11 mouse cellular contexts compared by ENCODE assay signal in genomic region chr2:163194543-163194942, GRCm38 (mm10). TPM values are rescaled to one million over a fixed set of nuclear protein-coding genes. Genes with fewer than 3 reads are reported as not detected.
A peak's percentile ranks its signal among the peaks of the same experiment; 100 is the strongest.
DNase-seq lines count a peak whose midpoint lies in the region; ATAC-seq and TF ChIP-seq lines count a peak whose summit lies in the region.
"Had no signal": no experiment of that assay in that cellular context is flagged by ENCODE, and none has a peak within 500 bp of the region (broad histone marks: within the 10 kb centered on the region; RNA-seq: fewer than 3 reads in every experiment).

No protein-coding gene starts in this region.

- peaks cover 20% of the 10 kb centered on the region; the same call in 1 of the 2 replicates for H3K27me3 ChIP-seq in midbrain, embryonic 12.5 days
- no peaks in the 10 kb centered on the region for H3K27me3 ChIP-seq in midbrain, embryonic 15.5 days (replicated peaks)
- H3K27me3 ChIP-seq in embryonic facial prominence, embryonic 11.5 days (ENCODE audit: control insufficient read depth, insufficient read depth, low read length) = no peaks in the 10 kb centered on the region
- H3K27me3 ChIP-seq: heart, embryonic 13.5 days had no signal

- DNase-seq in heart, postnatal 4 days = peak; percentile 27
- DNase-seq in heart, postnatal 25 days (ENCODE audit: low spot score) = no peak
- no peak for DNase-seq in embryonic facial prominence, embryonic 11.5 days (ENCODE audit: low spot score)
- DNase-seq in kidney, postnatal 4 days = peak; percentile 41 to 58
- DNase-seq in thymus, adult 18-20 months = no peak
- DNase-seq in gastrocnemius, adult 2 months = no peak
- DNase-seq: thymus, postnatal 36 days had no signal

- peaks cover 47% of the 10 kb centered on the region for H3K4me1 ChIP-seq in midbrain, embryonic 12.5 days
- H3K4me1 ChIP-seq in midbrain, embryonic 15.5 days = peaks cover 31% of the 10 kb centered on the region
- H3K4me1 ChIP-seq in embryonic facial prominence, embryonic 11.5 days (ENCODE audit: control insufficient read depth, insufficient read depth, low read length) = no peaks in the 10 kb centered on the region

- no peak overlapping the region for H3K4me2 ChIP-seq in midbrain, embryonic 12.5 days (replicated peaks)
- no peak overlapping the region for H3K4me2 ChIP-seq in midbrain, embryonic 15.5 days
- H3K4me2 ChIP-seq in embryonic facial prominence, embryonic 11.5 days (ENCODE audit: low read depth, low read length) = no peak overlapping the region; the same call in 1 of the 2 replicates
- H3K4me2 ChIP-seq: heart, embryonic 13.5 days had no signal

- no peaks in the 10 kb centered on the region for H3K36me3 ChIP-seq in midbrain, embryonic 12.5 days
- no peaks in the 10 kb centered on the region for H3K36me3 ChIP-seq in midbrain, embryonic 15.5 days (replicated peaks)
- H3K36me3 ChIP-seq in embryonic facial prominence, embryonic 11.5 days (replicated peaks; ENCODE audit: control insufficient read depth, insufficient read depth, low read depth, low read length) = no peaks in the 10 kb centered on the region
- H3K36me3 ChIP-seq: heart, embryonic 13.5 days had no signal

- intact Hi-C loops in heart, postnatal 25 days (cut with DNase I) = no loop called here
- intact Hi-C loops in gastrocnemius, adult 2 months (cut with DNase I) = no loop called here

- no peak overlapping the region for H3K9ac ChIP-seq in midbrain, embryonic 12.5 days (replicated peaks)
- no peak overlapping the region for H3K9ac ChIP-seq in midbrain, embryonic 15.5 days
- H3K9ac ChIP-seq in embryonic facial prominence, embryonic 11.5 days (replicated peaks; ENCODE audit: low read length) = no peak overlapping the region
- H3K9ac ChIP-seq: heart, embryonic 13.5 days had no signal

- WGBS in midbrain, embryonic 12.5 days = 62% methylated on average over 5 of the region's 5 CpGs
- WGBS in midbrain, embryonic 15.5 days = 49% methylated on average over 5 of the region's 5 CpGs
- 62% methylated on average over 5 of the region's 5 CpGs for WGBS in embryonic facial prominence, embryonic 11.5 days

- no peak for ATAC-seq in midbrain, embryonic 12.5 days (ENCODE audit: low FRiP score, low read depth)
- no peak for ATAC-seq in midbrain, embryonic 15.5 days (replicated peaks)
- no peak for ATAC-seq in embryonic facial prominence, embryonic 11.5 days (replicated peaks; ENCODE audit: insufficient number of reproducible peaks, low FRiP score, low TSS enrichment, low read depth)

- peak overlapping the region; percentile 61; the same call in 1 of the 2 replicates for H3K27ac ChIP-seq in midbrain, embryonic 12.5 days (replicated peaks)
- no peak overlapping the region for H3K27ac ChIP-seq in midbrain, embryonic 15.5 days
- H3K27ac ChIP-seq in embryonic facial prominence, embryonic 11.5 days (replicated peaks; ENCODE audit: low read depth, low read length) = peak overlapping the region; percentile 17; the same call in 1 of the 2 replicates
- no peak overlapping the region for H3K27ac ChIP-seq in gastrocnemius, adult 2 months
- H3K27ac ChIP-seq: heart, embryonic 13.5 days had no signal

- no peak overlapping the region for H3K4me3 ChIP-seq in midbrain, embryonic 12.5 days
- H3K4me3 ChIP-seq in midbrain, embryonic 15.5 days = no peak overlapping the region
- no peak overlapping the region for H3K4me3 ChIP-seq in embryonic facial prominence, embryonic 11.5 days (ENCODE audit: low read depth, low read length)
- no peak overlapping the region for H3K4me3 ChIP-seq in gastrocnemius, adult 2 months
- H3K4me3 ChIP-seq: heart, embryonic 13.5 days had no signal

- no peaks in the 10 kb centered on the region for H3K9me3 ChIP-seq in midbrain, embryonic 12.5 days
- H3K9me3 ChIP-seq in midbrain, embryonic 15.5 days = no peaks in the 10 kb centered on the region
- no peaks in the 10 kb centered on the region for H3K9me3 ChIP-seq in embryonic facial prominence, embryonic 11.5 days (replicated peaks; ENCODE audit: control insufficient read depth, low read length)
- H3K9me3 ChIP-seq: heart, embryonic 13.5 days had no signal

- no peak for TF ChIP-seq CTCF in gastrocnemius, adult 2 months (IDR thresholded peaks at IDR 0.05)

RNA-seq across cellular contexts. Expression of gene Tox2, which starts 8.4 kb away (rescaled TPM):
- 1 to 10 TPM; 4.1 to 5.6 TPM for total RNA-seq in heart, postnatal 4 days (2021)
- total RNA-seq in heart, postnatal 25 days (2021) = 1 to 10 TPM; 1.3 to 2.0 TPM
- 38.1 and 39.4 TPM in 2 replicates for polyA plus RNA-seq in midbrain, embryonic 12.5 days (2016; fragmentation: Nextera tagmentation; extraction: Ambion mirVana)
- 47.4 and 55.1 TPM in 2 replicates for polyA plus RNA-seq in midbrain, embryonic 15.5 days (2015; fragmentation: Nextera tagmentation; extraction: Ambion mirVana)
- 10.8 and 13.2 TPM in 2 replicates for polyA plus RNA-seq in embryonic facial prominence, embryonic 11.5 days (2014; fragmentation: Nextera tagmentation; extraction: Ambion mirVana)
- total RNA-seq in gastrocnemius, adult 2 months (2021) = under 1 TPM; 0.28 to 0.31 TPM
- total RNA-seq: megakaryocyte, adult 5-6 weeks had no signal

Comparison
In these comparisons a context has a peak if more than half of its experiments do, and no peak if none do; other contexts are left out.
1. DNase-seq: peak in heart, postnatal 4 days (single experiment) and kidney, postnatal 4 days (2 of 2); none in heart, postnatal 25 days (single experiment), embryonic facial prominence, embryonic 11.5 days (single experiment), thymus, adult 18-20 months (0 of 2) and gastrocnemius, adult 2 months (single experiment).
2. H3K27ac ChIP-seq: peak in midbrain, embryonic 12.5 days (single experiment) and embryonic facial prominence, embryonic 11.5 days (single experiment); none in midbrain, embryonic 15.5 days (single experiment) and gastrocnemius, adult 2 months (single experiment).